Mouse (Mus musculus) bone marrow, adult 2 months (tissue): ENCODE results near the gene Ccdc77.

Source experiments
- CTCF ChIP-seq: fragments of 200-500 bp; IDR thresholded peaks from 2 replicates; pipeline ENCODE4 v1.5.1; 2011; ENCODE audit warnings: low read length, control low read depth; ENCODE audit not compliant: control insufficient read depth, insufficient read depth
- POLR2A ChIP-seq: fragments of 200-500 bp; IDR thresholded peaks from 2 replicates; pipeline ENCODE4 v1.6.1; 2011; ENCODE audit warnings: low read depth, mild to moderate bottlenecking, control low read depth, low read length, borderline replicate concordance; ENCODE audit not compliant: control insufficient read depth

DNA sequence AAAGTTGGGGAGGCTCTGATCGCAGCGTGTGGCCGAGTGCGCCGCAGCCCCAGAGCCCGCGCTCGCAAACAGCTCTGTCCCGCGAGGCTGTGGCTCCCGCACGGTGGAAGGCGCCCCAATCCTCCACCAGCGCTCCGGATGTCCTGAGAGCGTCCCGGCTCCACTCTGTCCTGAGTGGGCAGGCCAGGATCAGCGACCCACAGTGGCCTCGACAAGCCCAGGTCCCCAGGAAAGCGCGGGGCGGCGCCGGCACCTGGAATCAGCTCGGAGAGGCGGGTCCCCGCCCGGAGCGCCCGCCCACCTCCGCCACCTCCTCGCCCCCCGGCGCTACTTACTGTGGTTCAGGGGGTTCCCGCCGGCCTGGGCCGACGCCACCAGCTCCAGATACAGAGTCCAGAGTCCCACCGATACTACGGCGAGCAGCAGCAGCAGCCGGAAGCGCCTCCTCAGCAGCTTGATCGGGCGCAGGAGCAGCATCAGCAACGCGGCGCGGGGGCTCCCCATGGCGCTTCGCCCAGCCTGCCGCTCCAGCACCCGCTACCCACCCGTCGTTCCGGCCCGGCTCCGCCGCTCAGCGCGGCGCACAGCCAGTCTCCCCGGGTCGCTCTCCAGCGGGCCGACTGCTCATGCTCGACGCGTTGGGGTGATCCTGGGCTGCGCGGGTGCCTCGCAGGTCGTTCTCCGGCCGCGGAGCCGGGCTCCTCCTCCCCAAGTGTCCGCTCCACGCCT, 70.0 kb downstream of the Ccdc77 start, which contains the start of the genes D330020A13Rik and B4galnt3:
- TF ChIP-seq CTCF (no peak), POLR2A (no peak)
